In genomic region chr5:45539502-45539901, GRCm38 (mm10) we compare ENCODE assay signal across 12 mouse cellular contexts. TPM values are rescaled to one million over a fixed set of nuclear protein-coding genes. Genes with fewer than 3 reads are reported as not detected.
DNase-seq lines count a peak whose midpoint lies in the region; ATAC-seq and TF ChIP-seq lines count a peak whose summit lies in the region.
"Had no signal": no experiment of that assay in that cellular context is flagged by ENCODE, and none has a peak within 500 bp of the region (broad histone marks: within the 10 kb centered on the region; RNA-seq: fewer than 3 reads in every experiment).

No protein-coding gene starts in this region.

- no peak overlapping the region for H3K27ac ChIP-seq in left cerebral cortex, adult 2 months
- no peak overlapping the region for H3K27ac ChIP-seq in neural tube, embryonic 11.5 days (ENCODE audit: low read depth, low read length)
- no peak overlapping the region for H3K27ac ChIP-seq in neural tube, embryonic 15.5 days (replicated peaks)
- H3K27ac ChIP-seq: heart, embryonic 15.5 days had no signal

- no peak overlapping the region for H3K4me3 ChIP-seq in left cerebral cortex, adult 2 months
- no peak overlapping the region for H3K4me3 ChIP-seq in neural tube, embryonic 11.5 days (ENCODE audit: low read depth, low read length)
- H3K4me3 ChIP-seq in neural tube, embryonic 15.5 days (replicated peaks): no peak overlapping the region
- H3K4me3 ChIP-seq: heart, embryonic 15.5 days had no signal

- no peak overlapping the region for H3K4me2 ChIP-seq in neural tube, embryonic 11.5 days (ENCODE audit: low read depth)
- no peak overlapping the region for H3K4me2 ChIP-seq in neural tube, embryonic 15.5 days
- H3K4me2 ChIP-seq: heart, embryonic 15.5 days had no signal

- no peaks in the 10 kb centered on the region for H3K36me3 ChIP-seq in neural tube, embryonic 11.5 days (ENCODE audit: control insufficient read depth, insufficient read depth, low read length)
- no peaks in the 10 kb centered on the region for H3K36me3 ChIP-seq in neural tube, embryonic 15.5 days
- H3K36me3 ChIP-seq: heart, embryonic 15.5 days had no signal

- no peak for DNase-seq in cerebellum, adult 11-12 months
- DNase-seq in left cerebral cortex, adult 2 months (ENCODE audit: extremely low spot score in 1 of 2, low spot score in 2 of 2): no peak
- DNase-seq in left cerebral cortex, postnatal 25 days (ENCODE audit: low spot score in 2 of 2): no peak
- DNase-seq in neural tube, embryonic 11.5 days (ENCODE audit: low spot score): peak; percentile 17
- DNase-seq in right cerebral cortex, adult 2 months (ENCODE audit: low spot score in 2 of 2): no peak
- DNase-seq: adrenal gland, postnatal 25 days; cerebellum, adult 8-10 months; kidney, postnatal 14 days had no signal

- ATAC-seq in cerebellum, adult (ENCODE audit: insufficient number of reproducible peaks, low FRiP score, low TSS enrichment): 0 out of 2 replicates have a peak, but pooled peaks have one; percentile 1
- ATAC-seq in neural tube, embryonic 11.5 days (ENCODE audit: insufficient read depth, low FRiP score, low TSS enrichment): no peak
- ATAC-seq in neural tube, embryonic 15.5 days (ENCODE audit: low FRiP score): no peak
- ATAC-seq in megakaryocyte progenitor cell, adult 5-6 weeks (replicated peaks; ENCODE audit: poor library complexity): 0 out of 2 replicates have a peak, but pooled peaks have one; percentile 40

- WGBS in neural tube, embryonic 11.5 days: 63% methylated on average over 10 of the region's 10 CpGs
- 65% methylated on average over 10 of the region's 10 CpGs for WGBS in neural tube, embryonic 15.5 days

- intact Hi-C loops in left cerebral cortex, adult 2 months (cut with DNase I): no loop called here
- intact Hi-C loops in left cerebral cortex, postnatal 25 days (cut with DNase I): no loop called here

- H3K9ac ChIP-seq in neural tube, embryonic 11.5 days (ENCODE audit: low read length): no peak overlapping the region
- H3K9ac ChIP-seq in neural tube, embryonic 15.5 days (replicated peaks): no peak overlapping the region
- H3K9ac ChIP-seq: heart, embryonic 15.5 days had no signal

- no peaks in the 10 kb centered on the region for H3K4me1 ChIP-seq in neural tube, embryonic 11.5 days (ENCODE audit: control insufficient read depth, insufficient read depth, low read length)
- 0 out of 2 replicates have a peak, but pooled peaks cover 2% of the 10 kb centered on the region for H3K4me1 ChIP-seq in neural tube, embryonic 15.5 days
- H3K4me1 ChIP-seq: heart, embryonic 15.5 days had no signal

- peak; percentile 6 for TF ChIP-seq CTCF in left cerebral cortex, adult 2 months (IDR thresholded peaks at IDR 0.05)

- no peaks in the 10 kb centered on the region for H3K9me3 ChIP-seq in neural tube, embryonic 11.5 days (ENCODE audit: control insufficient read depth, low read length)
- no peaks in the 10 kb centered on the region for H3K9me3 ChIP-seq in neural tube, embryonic 15.5 days (replicated peaks)
- H3K9me3 ChIP-seq: heart, embryonic 15.5 days had no signal

- H3K27me3 ChIP-seq in neural tube, embryonic 11.5 days (ENCODE audit: control insufficient read depth, insufficient read depth, low read length): no peaks in the 10 kb centered on the region
- H3K27me3 ChIP-seq in neural tube, embryonic 15.5 days (replicated peaks): no peaks in the 10 kb centered on the region
- H3K27me3 ChIP-seq: heart, embryonic 15.5 days had no signal

RNA-seq across cellular contexts. Expression of gene Med28, which starts 19.5 kb away (rescaled TPM):
- 100 to 1,000 TPM; 107 to 108 TPM for total RNA-seq in left cerebral cortex, adult 2 months (2021)
- total RNA-seq in left cerebral cortex, postnatal 25 days (2021): 10 to 100 TPM; 93.5 to 97.8 TPM
- polyA plus RNA-seq in neural tube, embryonic 11.5 days (2014; fragmentation: Nextera tagmentation; extraction: Ambion mirVana): 281 and 285 TPM in 2 replicates
- polyA plus RNA-seq in neural tube, embryonic 15.5 days (2015; fragmentation: Nextera tagmentation; extraction: Ambion mirVana): 240 and 257 TPM in 2 replicates
- 100 and 109 TPM in 2 replicates for total RNA-seq in megakaryocyte progenitor cell, adult 5-6 weeks (2015)
- 41.2 and 49.0 TPM in 2 replicates for total RNA-seq in megakaryocyte progenitor cell, adult 5-6 weeks (2017)

RNA-seq across cellular contexts. Expression of gene Lap3, which starts 46.3 kb away (rescaled TPM):
- 10 to 100 TPM; 38.6 to 47.5 TPM for total RNA-seq in left cerebral cortex, adult 2 months (2021)
- 10 to 100 TPM; 44.0 to 46.3 TPM for total RNA-seq in left cerebral cortex, postnatal 25 days (2021)
- polyA plus RNA-seq in neural tube, embryonic 11.5 days (2014; fragmentation: Nextera tagmentation; extraction: Ambion mirVana): 76.3 and 81.2 TPM in 2 replicates
- polyA plus RNA-seq in neural tube, embryonic 15.5 days (2015; fragmentation: Nextera tagmentation; extraction: Ambion mirVana): 33.5 and 43.9 TPM in 2 replicates
- total RNA-seq in megakaryocyte progenitor cell, adult 5-6 weeks (2015): 56.3 and 61.9 TPM in 2 replicates
- 57.5 and 63.4 TPM in 2 replicates for total RNA-seq in megakaryocyte progenitor cell, adult 5-6 weeks (2017)

Comparison
In these comparisons a context has a peak if more than half of its experiments do, and no peak if none do; other contexts are left out.
1. ATAC-seq: peak in cerebellum, adult (single experiment) and megakaryocyte progenitor cell, adult 5-6 weeks (single experiment); none in neural tube, embryonic 11.5 days (single experiment) and neural tube, embryonic 15.5 days (single experiment).